Mouse (Mus musculus): ENCODE measurements around the gene Reep1. TPM values are rescaled to one million over a fixed set of nuclear protein-coding genes. Genes with fewer than 3 reads are reported as not detected.
"Not testable (repeated sequence)": the region's sequence is repeated elsewhere in the genome, so short reads cannot be mapped to it uniquely, and the experiment has no call there.

Reep1 gene
- polyA plus RNA-seq, 1 experiment from 2014 or later: 16.8 TPM

GRCm38 (mm10) chr6:71846906-71847305 is 139.5 kb downstream of the Reep1 start:
- not testable (repeated sequence) for H3K27me3 ChIP-seq (ENCODE audit: control insufficient read depth, insufficient read depth, low read length); H3K9me3 ChIP-seq (ENCODE audit: control insufficient read depth, low read depth, low read length); H3K4me3 ChIP-seq (ENCODE audit: low read depth, low read length); H3K27ac ChIP-seq (ENCODE audit: low read length); H3K4me2 ChIP-seq (replicated peaks; ENCODE audit: low read depth, low read length); ATAC-seq (ENCODE audit: insufficient number of reproducible peaks, insufficient read depth, low FRiP score, low read depth); H3K4me1 ChIP-seq (ENCODE audit: control insufficient read depth, insufficient read depth, low read length); H3K9ac ChIP-seq (replicated peaks; ENCODE audit: low read depth, low read length)
- 77% methylated on average over 6 of the region's 6 CpGs for WGBS
- H3K36me3 ChIP-seq (ENCODE audit: control insufficient read depth, insufficient read depth, low read length): peaks cover 14% of the 10 kb centered on the region; the same call in 1 of the 2 replicates

Other genes with a start within 250 kb of the Reep1 start
- 21.7 and 27.3 TPM in 2 replicates for gene Rnf103, start 213.7 kb upstream of the Reep1 start, polyA plus RNA-seq (2014; fragmentation: Nextera tagmentation; extraction: Ambion mirVana)
- gene Chmp3, start 163.8 kb upstream of the Reep1 start, polyA plus RNA-seq (2014; fragmentation: Nextera tagmentation; extraction: Ambion mirVana): 57.5 and 81.6 TPM in 2 replicates
- 46.8 and 53.2 TPM in 2 replicates for gene Kdm3a, start 74.6 kb upstream of the Reep1 start, polyA plus RNA-seq (2014; fragmentation: Nextera tagmentation; extraction: Ambion mirVana)
- gene Mrpl35, start 119.4 kb downstream of the Reep1 start, polyA plus RNA-seq (2014; fragmentation: Nextera tagmentation; extraction: Ambion mirVana): 60.3 and 65.8 TPM in 2 replicates
- gene Immt, start 123.8 kb downstream of the Reep1 start, polyA plus RNA-seq (2014; fragmentation: Nextera tagmentation; extraction: Ambion mirVana): 185 and 186 TPM in 2 replicates
- gene Ptcd3, start 201.2 kb downstream of the Reep1 start, polyA plus RNA-seq (2014; fragmentation: Nextera tagmentation; extraction: Ambion mirVana): 103 TPM in 2 replicates
- gene Polr1a, start 201.5 kb downstream of the Reep1 start, polyA plus RNA-seq (2014; fragmentation: Nextera tagmentation; extraction: Ambion mirVana): 27.6 and 32.9 TPM in 2 replicates